Mouse (Mus musculus) brown adipose tissue, adult 24 weeks (tissue): ENCODE measurements around the gene Nup54. TPM values are rescaled to one million over a fixed set of nuclear protein-coding genes. Genes with fewer than 3 reads are reported as not detected.

Experiments
- H3K27ac ChIP-seq: fragments of 200-500 bp; replicated peaks from 2 replicates; pipeline ENCODE4 v1.5.1; 2012; ENCODE audit warnings: low read depth, mild to moderate bottlenecking, low read length
- H3K4me1 ChIP-seq: fragments of 200-500 bp; 2 replicates; pipeline ENCODE4 v1.6.1; 2012; ENCODE audit warnings: low read length, mixed read lengths; ENCODE audit not compliant: control insufficient read depth, insufficient read depth, insufficient read length
- H3K4me3 ChIP-seq: fragments of 200-500 bp; 2 replicates; pipeline ENCODE4 v1.5.1; 2012; ENCODE audit warnings: low read depth, mild to moderate bottlenecking, low read length, moderate library complexity; ENCODE audit not compliant: insufficient read depth
- polyA plus RNA-seq: library from polyadenylated mRNA; stranded (reverse); fragments of >200 nt; gene quantifications from 2 replicates; pipeline ENCODE4 v1.2.4, GENCODE M21; 2012; ENCODE audit not compliant: missing spikeins, insufficient read depth, insufficient read length

The Nup54 gene
- polyA plus RNA-seq, 1 experiment, result 20.9 TPM

GRCm38 (mm10) chr5:92374721-92375142 lies 60.3 kb downstream of the Nup54 start:
- Histone ChIP-seq H3K4me1 (peaks cover 9% of the 10 kb centered on the region), H3K4me3 (peak overlapping the region; percentile 29; the same call in 1 of the 2 replicates), H3K27ac (peak overlapping the region; percentile 86)

GRCm38 (mm10) chr5:92372605-92373004 lies 62.4 kb downstream of the Nup54 start:
- Histone ChIP-seq H3K27ac (no peak overlapping the region), H3K4me1 (peaks cover 9% of the 10 kb centered on the region), H3K4me3 (no peak overlapping the region)

- H3K4me1 ChIP-seq, result peaks cover 9% of the 10 kb centered on the region
- H3K4me3 ChIP-seq, result no peak overlapping the region
- no peak overlapping the region for H3K27ac ChIP-seq
Observed at GRCm38 (mm10) chr5:92371361-92371976, 63.5 kb downstream of the Nup54 start.

- Histone ChIP-seq H3K27ac (peak overlapping the region; percentile 49; the same call in 1 of the 2 replicates), H3K4me1 (peaks cover 9% of the 10 kb centered on the region), H3K4me3 (no peak overlapping the region)
Observed at GRCm38 (mm10) chr5:92370891-92371290, 64.1 kb downstream of the Nup54 start.

- no peak overlapping the region for H3K4me3 ChIP-seq
- peak overlapping the region; percentile 49; the same call in 1 of the 2 replicates for H3K27ac ChIP-seq
- peaks cover 9% of the 10 kb centered on the region for H3K4me1 ChIP-seq
Observed at GRCm38 (mm10) chr5:92370392-92370791, 64.6 kb downstream of the Nup54 start.

- H3K4me1 ChIP-seq, result peaks cover 9% of the 10 kb centered on the region
- H3K4me3 ChIP-seq, result no peak overlapping the region
- H3K27ac ChIP-seq, result no peak overlapping the region
Observed at GRCm38 (mm10) chr5:92369151-92369994, 65.6 kb downstream of the Nup54 start.

GRCm38 (mm10) chr5:92368392-92368791 lies 66.6 kb downstream of the Nup54 start:
- Histone ChIP-seq H3K27ac (no peak overlapping the region), H3K4me3 (no peak overlapping the region)

GRCm38 (mm10) chr5:92366565-92366964 lies 68.5 kb downstream of the Nup54 start:
- no peak overlapping the region for H3K4me3 ChIP-seq
- H3K27ac ChIP-seq, result no peak overlapping the region
- H3K4me1 ChIP-seq, result peaks cover 3% of the 10 kb centered on the region

More at GRCm38 (mm10) chr5:92368392-92368791, 66.6 kb downstream of the Nup54 start:
- peaks cover 5% of the 10 kb centered on the region for H3K4me1 ChIP-seq

Other genes starting within 250 kb of the Nup54 start
- not detected in 2 replicates for gene U90926, start 219.8 kb downstream of the Nup54 start, polyA plus RNA-seq
- 0.99 TPM in 1 of 2 replicates, not detected in the other for gene Ppef2, start 178.9 kb downstream of the Nup54 start, polyA plus RNA-seq
- gene Naaa, start 157.0 kb downstream of the Nup54 start, polyA plus RNA-seq, result 18.1 and 22.8 TPM in 2 replicates
- 4.2 and 5.8 TPM in 2 replicates for gene Sdad1, start 124.7 kb downstream of the Nup54 start, polyA plus RNA-seq
- gene Cxcl9, start 107.1 kb downstream of the Nup54 start, polyA plus RNA-seq, result 15.5 and 47.1 TPM in 2 replicates
- gene Art3, start 103.4 kb downstream of the Nup54 start, polyA plus RNA-seq, result 163 and 220 TPM in 2 replicates
- 2.7 TPM in 1 of 2 replicates, not detected in the other for gene Cxcl10, start 86.3 kb downstream of the Nup54 start, polyA plus RNA-seq
- gene Scarb2, start 71.6 kb upstream of the Nup54 start, polyA plus RNA-seq, result 50.9 and 52.2 TPM in 2 replicates
- gene Fam47e, start 119.8 kb upstream of the Nup54 start, polyA plus RNA-seq, result not detected in 2 replicates
- 7.4 and 8.2 TPM in 2 replicates for gene Stbd1, start 167.8 kb upstream of the Nup54 start, polyA plus RNA-seq
- gene Ccdc158, start 240.1 kb upstream of the Nup54 start, polyA plus RNA-seq, result 0.32 and 0.46 TPM in 2 replicates
- 0.50 and 0.59 TPM in 2 replicates for gene Shroom3, start 248.2 kb upstream of the Nup54 start, polyA plus RNA-seq